ENCODE assay signal across 8 mouse cellular contexts in genomic region chr2:144599831-144600687, GRCm38 (mm10). TPM values are rescaled to one million over a fixed set of nuclear protein-coding genes. Genes with fewer than 3 reads are reported as not detected.
DNase-seq lines count a peak whose midpoint lies in the region; ATAC-seq and TF ChIP-seq lines count a peak whose summit lies in the region.

TSS of gene Dtd1 (plus strand) at chr2:144599897.

- TF ChIP-seq CTCF in left cerebral cortex, adult 2 months (IDR thresholded peaks at IDR 0.05) = peak; percentile 93

- H3K4me2 ChIP-seq in hindbrain, embryonic 16.5 days (ENCODE audit: low read length) = peak within 1 kb of the TSS; percentile 70

- intact Hi-C loops in left cerebral cortex, adult 2 months (cut with DNase I) = loop anchor here (5.0 kb wide), 1 partner anchor 987 kb away; no protein-coding TSS in a partner anchor

- H3K36me3 ChIP-seq in hindbrain, embryonic 16.5 days (ENCODE audit: control insufficient read depth, insufficient read depth, low read length) = peaks cover 10% of the 10 kb centered on the region; the same call in 1 of the 2 replicates

- H3K9ac ChIP-seq in hindbrain, embryonic 16.5 days (ENCODE audit: low read depth, low read length) = peak within 1 kb of the TSS; percentile 91

- H3K27ac ChIP-seq in hindbrain, embryonic 16.5 days (ENCODE audit: low read depth, low read length) = peak within 1 kb of the TSS; percentile 86
- peak within 1 kb of the TSS; percentile 98 for H3K27ac ChIP-seq in left cerebral cortex, adult 2 months

- DNase-seq in WW6 (ENCODE audit: low read depth, low spot score) = peak; percentile 86
- DNase-seq in cerebellum, postnatal 4 days (ENCODE audit: low spot score in 2 of 2) = peak; percentile 76 to 87
- peak; percentile 88 for DNase-seq in gastrocnemius, adult 18-20 months (ENCODE audit: low spot score)
- DNase-seq in left cerebral cortex, adult 2 months (ENCODE audit: extremely low spot score in 1 of 2, low spot score in 2 of 2) = peak; percentile 90
- peak; percentile 88 to 90 for DNase-seq in right cerebral cortex, adult 2 months (ENCODE audit: low spot score in 2 of 2)
- peak; percentile 89 for DNase-seq in urinary bladder, postnatal 14 days (ENCODE audit: low spot score)

- H3K4me1 ChIP-seq in hindbrain, embryonic 16.5 days (ENCODE audit: control insufficient read depth, insufficient read depth, low read depth, low read length) = peaks cover 8% of the 10 kb centered on the region

- 1% methylated on average over 44 of the region's 50 CpGs for WGBS in hindbrain, embryonic 16.5 days

- H3K4me3 ChIP-seq in hindbrain, embryonic 16.5 days (ENCODE audit: low read length) = peak within 1 kb of the TSS; percentile 77
- H3K4me3 ChIP-seq in left cerebral cortex, adult 2 months = peak within 1 kb of the TSS; percentile 67

- no peaks in the 10 kb centered on the region for H3K9me3 ChIP-seq in hindbrain, embryonic 16.5 days (ENCODE audit: control insufficient read depth, low read length)

- no peaks in the 10 kb centered on the region for H3K27me3 ChIP-seq in hindbrain, embryonic 16.5 days (replicated peaks; ENCODE audit: control insufficient read depth, insufficient read depth, low read length)

- ATAC-seq in hindbrain, embryonic 16.5 days = peak; percentile 94
- ATAC-seq in megakaryocyte, adult 5-6 weeks (ENCODE audit: poor library complexity, severe bottlenecking) = peak; percentile 98

RNA-seq across cellular contexts. Expression of gene Dtd1, which starts in this region (rescaled TPM):
- 10 to 100 TPM; 13.1 to 13.5 TPM for total RNA-seq in gastrocnemius, adult 18-20 months (2021)
- 137 and 144 TPM in 2 replicates for polyA plus RNA-seq in hindbrain, embryonic 16.5 days (2015; fragmentation: Nextera tagmentation; extraction: Ambion mirVana)
- 10 to 100 TPM; 63.3 to 64.2 TPM for total RNA-seq in left cerebral cortex, adult 2 months (2021)
- total RNA-seq in megakaryocyte, adult 5-6 weeks (2015) = 4.7 and 5.6 TPM in 2 replicates
- total RNA-seq in megakaryocyte, adult 5-6 weeks (2017) = 9.4 and 11.5 TPM in 2 replicates

Comparison
In these comparisons a context has a peak if more than half of its experiments do, and no peak if none do; other contexts are left out.
1. Peak in every context shown above with its lines: DNase-seq, ATAC-seq, H3K4me3 ChIP-seq and H3K27ac ChIP-seq.
2. RNA of gene Dtd1 (total RNA-seq): 63.3 to 64.2 TPM in left cerebral cortex, adult 2 months; 13.1 to 13.5 TPM in gastrocnemius, adult 18-20 months and 4.7 to 11.5 TPM in megakaryocyte, adult 5-6 weeks; every median in the first group is over 4 times any median in the second.